Mouse (Mus musculus) myocyte (in vitro differentiated cells): Measurements from ENCODE around the gene Lrrc8c.

Source experiments
- MYOD1 ChIP-seq, 3 experiments: IDR thresholded peaks; one replicate each; pipeline ENCODE4 v1.6.1; 2011; ENCODE audit warnings: control low read depth in 2 of 3, low read depth in 2 of 3, mild to moderate bottlenecking in 2 of 3, moderate library complexity in 1 of 3; ENCODE audit not compliant: insufficient read length in 2 of 3, control insufficient read depth in 1 of 3
- POLR2A ChIP-seq: IDR thresholded peaks from one replicate; pipeline ENCODE4 v1.6.1; 2011; ENCODE audit warnings: low read depth, mild to moderate bottlenecking, control low read depth, moderate library complexity; ENCODE audit not compliant: insufficient read length

DNA sequence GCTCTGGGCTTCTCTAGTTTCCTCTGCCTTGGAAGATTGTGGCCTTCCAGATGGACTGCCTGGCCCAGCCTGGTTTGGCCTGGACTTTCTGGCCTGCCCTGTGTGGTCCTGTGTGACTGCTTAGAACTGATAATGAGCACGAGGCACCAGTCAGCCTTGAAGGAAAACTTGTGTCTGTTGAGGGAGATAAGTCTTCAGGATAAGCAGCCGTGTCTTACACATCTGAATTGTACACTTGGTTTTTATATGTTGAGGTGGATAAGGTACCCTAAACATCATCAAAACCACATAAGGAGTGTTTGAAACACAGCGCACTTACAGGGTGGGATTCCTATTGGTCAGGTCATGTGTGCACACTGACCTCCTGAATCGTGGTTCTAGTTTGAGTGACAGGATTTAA, 46.6 kb downstream of the Lrrc8c start:
- TF ChIP-seq MYOD1 (IDR thresholded peaks at IDR 0.05; ENCODE audit: control insufficient read depth in 1 of 3, insufficient read length in 2 of 3, low read depth in 2 of 3) (no peak), POLR2A (no peak)
